Mouse (Mus musculus) fat pad, adult 2 months (tissue): ENCODE results near the gene Clec1b.

Source experiments
- DNase-seq: peaks from one replicate; pipeline ENCODE4 v3.0.0-alpha.2; 2011; ENCODE audit warnings: low read depth, low spot score; ENCODE audit errors: extremely low read depth

Gene Clec1b

DNA sequence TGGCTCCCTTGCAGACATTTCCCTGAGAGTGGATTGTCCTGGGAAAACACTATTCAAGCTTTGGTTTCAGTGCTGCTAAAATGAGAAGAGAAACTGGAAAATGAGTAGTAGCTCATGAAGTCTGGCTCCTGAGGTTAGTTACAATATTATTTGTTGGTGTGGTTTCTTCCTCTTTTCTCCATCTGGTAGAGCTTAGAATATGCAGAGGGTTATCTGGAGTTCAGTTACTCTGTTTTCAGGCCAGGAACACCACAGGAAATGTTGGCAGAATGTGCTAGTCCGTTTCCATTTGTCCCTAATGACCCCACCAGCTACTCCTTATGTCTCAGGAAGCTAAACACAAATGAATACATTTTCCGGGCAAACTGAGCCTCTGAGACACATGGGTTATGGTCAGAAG lies 10.2 kb downstream of the Clec1b start:
- DNase-seq, result no peak

GRCm38 (mm10) chr6:129408562-129408961 lies 11.5 kb downstream of the Clec1b start, which contains the start of gene Clec9a:
TSS of gene Clec9a (plus strand) at chr6:129408862.
- DNase-seq, result no peak

- no peak for DNase-seq
Observed at GRCm38 (mm10) chr6:129414177-129414576, 17.1 kb downstream of the Clec1b start.

DNA sequence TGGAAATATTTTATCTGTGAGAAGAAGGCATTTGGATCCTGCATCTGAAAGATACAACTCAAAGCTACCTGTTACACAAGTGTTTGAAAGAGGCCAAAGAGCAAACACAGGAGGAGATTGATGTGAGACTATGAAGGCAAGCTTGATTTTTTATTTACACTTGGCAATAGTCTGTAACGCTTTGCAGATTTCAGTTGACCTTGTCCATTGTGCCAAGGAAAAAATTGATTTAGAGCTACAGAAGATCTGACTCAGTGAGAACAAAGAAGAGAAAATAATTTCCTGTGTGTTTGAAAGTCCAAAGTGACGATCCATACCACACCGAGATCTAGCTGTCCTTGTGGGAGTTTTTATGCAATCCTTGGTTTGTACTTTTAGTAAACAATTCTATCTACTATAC lies 25.2 kb downstream of the Clec1b start:
- no peak for DNase-seq

DNA sequence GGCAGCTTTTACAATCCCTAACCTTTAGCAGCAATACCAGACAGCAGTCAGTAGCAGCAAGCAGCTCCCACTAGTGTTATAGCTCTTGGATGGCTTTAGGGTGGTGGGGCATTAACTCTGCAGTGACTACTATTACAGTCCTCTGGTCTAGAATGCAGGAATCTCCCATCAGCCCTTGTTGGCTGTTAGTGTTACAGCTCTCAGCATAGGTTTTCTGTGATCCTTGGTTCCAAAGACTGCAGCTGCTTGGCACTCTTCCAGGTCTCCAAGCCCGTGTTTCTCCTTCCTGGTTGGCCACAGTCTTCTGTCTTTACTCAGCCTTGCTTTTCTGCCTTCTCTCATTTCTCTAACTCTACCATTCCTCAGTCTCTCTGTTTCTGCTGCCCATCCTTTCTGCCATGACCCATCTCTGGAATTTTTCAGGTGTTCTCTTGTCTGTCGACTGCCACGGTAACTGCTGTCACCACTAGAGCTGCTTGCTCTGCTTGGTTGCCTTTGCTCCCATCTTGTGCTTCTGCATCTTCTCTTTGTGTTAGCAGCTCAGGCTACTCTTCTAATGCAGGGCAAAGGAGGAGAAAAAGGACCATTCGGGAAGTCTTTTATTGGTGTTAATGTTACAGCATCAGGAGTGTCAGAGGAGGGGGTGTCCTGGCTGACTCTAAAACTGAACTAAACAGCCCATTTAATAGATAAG lies 26.1 kb downstream of the Clec1b start:
- DNase-seq, result no peak

DNA sequence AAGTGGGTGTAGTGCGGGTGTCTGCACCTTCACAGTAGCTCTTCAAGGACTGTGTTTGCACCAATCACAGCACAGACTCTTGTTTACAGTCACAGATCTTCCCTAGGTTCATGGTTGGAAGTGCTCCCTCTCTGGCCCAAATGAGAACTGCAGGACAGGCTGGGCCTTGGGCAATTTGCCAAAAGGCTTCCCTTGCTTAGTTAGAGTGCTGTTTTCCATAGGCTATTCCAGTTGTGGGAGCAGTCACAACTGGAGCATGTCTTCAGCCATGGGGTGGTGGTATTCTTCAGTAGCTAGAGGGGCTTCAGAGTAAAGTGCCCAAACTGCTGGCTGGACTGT lies 26.6 kb downstream of the Clec1b start:
- no peak for DNase-seq

GRCm38 (mm10) chr6:129425217-129425616 lies 28.1 kb downstream of the Clec1b start:
- no peak for DNase-seq

GRCm38 (mm10) chr6:129425812-129426211 lies 28.7 kb downstream of the Clec1b start:
- no peak for DNase-seq

DNA sequence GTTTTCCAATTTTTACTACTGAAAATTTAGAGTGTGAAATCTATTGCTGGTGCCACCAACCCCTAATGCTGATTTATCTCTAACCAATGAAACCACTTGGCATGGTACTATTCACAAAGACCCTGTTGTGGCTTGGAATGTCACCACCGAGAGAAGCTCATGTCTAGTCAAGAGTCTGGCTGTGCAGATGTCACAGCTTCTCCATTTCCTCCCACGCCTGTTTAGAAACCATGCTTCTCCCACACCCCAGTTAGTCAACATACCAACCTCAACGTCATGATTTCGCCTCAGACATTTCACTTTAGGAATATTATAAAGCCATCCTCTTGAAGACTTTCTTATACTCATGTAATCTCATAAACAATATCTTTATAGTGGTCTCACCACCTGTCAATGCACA lies 30.2 kb downstream of the Clec1b start:
- DNase-seq, result no peak

DNA sequence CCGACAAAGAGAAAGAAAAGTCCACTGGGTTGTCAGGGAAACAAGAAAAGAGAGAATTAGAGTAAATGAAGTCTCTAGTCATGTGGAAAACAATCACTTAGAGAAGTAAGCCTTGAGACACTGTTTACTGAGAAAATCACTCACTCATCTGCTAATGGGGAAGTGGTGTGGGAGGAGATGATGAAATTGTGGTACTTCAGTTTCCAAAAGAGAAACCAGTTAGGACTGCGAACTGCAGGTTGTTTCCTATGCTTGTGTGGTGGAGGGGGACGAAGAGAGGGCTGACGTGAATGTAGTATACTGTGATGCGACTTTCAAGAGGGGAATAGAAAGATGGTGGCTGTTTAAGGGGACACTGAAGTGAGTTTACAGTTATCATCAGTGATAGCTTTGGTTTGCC lies 37.1 kb downstream of the Clec1b start:
- no peak for DNase-seq

DNA sequence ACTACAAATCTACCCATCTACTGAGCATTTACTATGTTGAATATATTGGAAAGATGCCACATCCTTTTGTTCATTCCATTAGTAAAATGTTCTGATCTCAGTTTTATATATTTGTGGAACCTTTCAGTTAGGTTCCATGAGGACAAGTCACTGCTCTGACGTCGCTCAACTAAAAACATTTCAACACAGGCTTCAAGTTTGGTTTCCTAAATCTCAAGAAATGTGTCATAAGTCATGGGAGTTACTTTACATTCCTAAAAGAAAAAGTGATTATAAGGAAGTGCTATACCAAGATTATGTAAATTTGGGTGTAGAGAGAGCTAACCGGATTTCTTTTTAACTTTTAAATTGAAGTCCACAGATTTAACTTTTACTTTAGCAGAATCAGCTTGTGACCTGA lies 38.9 kb downstream of the Clec1b start:
- no peak for DNase-seq

GRCm38 (mm10) chr6:129438033-129438432 lies 40.9 kb downstream of the Clec1b start:
- DNase-seq, result no peak

GRCm38 (mm10) chr6:129449743-129450142 lies 52.6 kb downstream of the Clec1b start:
- no peak for DNase-seq

- DNase-seq, result no peak
Observed at GRCm38 (mm10) chr6:129451411-129452039, 54.4 kb downstream of the Clec1b start, which contains the start of gene Clec1a. TSS of gene Clec1a (minus strand) at chr6:129452000.
